8 mouse cellular contexts compared by ENCODE assay signal in genomic region chr11:59965227-59966101, GRCm38 (mm10). TPM values are rescaled to one million over a fixed set of nuclear protein-coding genes. Genes with fewer than 3 reads are reported as not detected.
DNase-seq lines count a peak whose midpoint lies in the region; ATAC-seq and TF ChIP-seq lines count a peak whose summit lies in the region.

No protein-coding gene starts in this region.

- DNase-seq in B cell, adult 2 months: peak; percentile 76 to 79
- DNase-seq in kidney, postnatal 0 days (ENCODE audit: low spot score): peak; percentile 86
- no peak for DNase-seq in liver, adult 2 months (ENCODE audit: extremely low read depth, low read depth, low spot score)
- DNase-seq in spleen, postnatal 14 days (ENCODE audit: low spot score in 2 of 2): peak; percentile 51 to 63

- peaks cover 22% of the 10 kb centered on the region for H3K36me3 ChIP-seq in erythroblast, embryonic 14.5 days (ENCODE audit: control insufficient read depth)
- peaks cover 23% of the 10 kb centered on the region for H3K36me3 ChIP-seq in heart, embryonic 13.5 days
- H3K36me3 ChIP-seq in kidney, postnatal 0 days (ENCODE audit: insufficient read depth, low read length): peaks cover 15% of the 10 kb centered on the region
- H3K36me3 ChIP-seq in liver, adult 2 months (ENCODE audit: control insufficient read depth, insufficient read depth, low read length): no peaks in the 10 kb centered on the region

- H3K27ac ChIP-seq in bone marrow macrophage, adult 2 months (ENCODE audit: insufficient read depth, low read depth, low read length): no peak overlapping the region
- H3K27ac ChIP-seq in heart, embryonic 13.5 days (replicated peaks): peak overlapping the region; percentile 87
- peak overlapping the region; percentile 74 for H3K27ac ChIP-seq in kidney, postnatal 0 days
- 0 out of 2 replicates have a peak overlapping the region, but pooled peaks have one; percentile 30 for H3K27ac ChIP-seq in liver, adult 2 months (replicated peaks; ENCODE audit: insufficient read depth, low read depth, low read length)

- ATAC-seq in heart, embryonic 13.5 days (ENCODE audit: extremely low read depth, insufficient number of reproducible peaks, low FRiP score, low TSS enrichment): 0 out of 2 replicates have a peak, but pooled peaks have one; percentile 18
- peak; percentile 66 for ATAC-seq in kidney, postnatal 0 days (replicated peaks; ENCODE audit: low FRiP score, low read depth)
- peak; percentile 76 for ATAC-seq in monocyte, adult 5-6 weeks (replicated peaks; ENCODE audit: insufficient number of reproducible peaks, low FRiP score, low TSS enrichment, poor library complexity, severe bottlenecking)

- peaks cover 7% of the 10 kb centered on the region for H3K4me1 ChIP-seq in bone marrow macrophage, adult 2 months (ENCODE audit: control insufficient read depth, insufficient read depth, low read length)
- H3K4me1 ChIP-seq in erythroblast, embryonic 14.5 days (ENCODE audit: control insufficient read depth): peaks cover 28% of the 10 kb centered on the region
- H3K4me1 ChIP-seq in heart, embryonic 13.5 days: peaks cover 54% of the 10 kb centered on the region
- H3K4me1 ChIP-seq in kidney, postnatal 0 days (replicated peaks; ENCODE audit: insufficient read depth, low read length): peaks cover 20% of the 10 kb centered on the region
- no peaks in the 10 kb centered on the region; the same call in 1 of the 2 replicates for H3K4me1 ChIP-seq in liver, adult 2 months (ENCODE audit: control insufficient read depth, insufficient read depth, low read length)

- peaks cover 5% of the 10 kb centered on the region; the same call in 1 of the 2 replicates for H3K9me3 ChIP-seq in erythroblast, embryonic 14.5 days (ENCODE audit: control insufficient read depth, low read length)
- H3K9me3 ChIP-seq in heart, embryonic 13.5 days: no peaks in the 10 kb centered on the region
- H3K9me3 ChIP-seq in kidney, postnatal 0 days (replicated peaks; ENCODE audit: low read length): no peaks in the 10 kb centered on the region

- H3K4me3 ChIP-seq in bone marrow macrophage, adult 2 months (ENCODE audit: insufficient read depth, low read length): peak overlapping the region; percentile 66
- H3K4me3 ChIP-seq in erythroblast, embryonic 14.5 days (replicated peaks): peak overlapping the region; percentile 61
- H3K4me3 ChIP-seq in heart, embryonic 13.5 days: peak overlapping the region; percentile 57
- peak overlapping the region; percentile 48 for H3K4me3 ChIP-seq in kidney, postnatal 0 days (replicated peaks; ENCODE audit: low read depth, low read length)
- H3K4me3 ChIP-seq in liver, adult 2 months (ENCODE audit: insufficient read depth, low read depth, low read length): peak overlapping the region; percentile 50

- peak overlapping the region; percentile 77 for H3K9ac ChIP-seq in heart, embryonic 13.5 days
- peak overlapping the region; percentile 57; the same call in 1 of the 2 replicates for H3K9ac ChIP-seq in kidney, postnatal 0 days (ENCODE audit: low read depth, low read length)
- H3K9ac ChIP-seq in liver, adult 2 months (ENCODE audit: low read depth, low read length): peak overlapping the region; percentile 68

- peak; percentile 85 for TF ChIP-seq CTCF in bone marrow macrophage, adult 2 months (IDR thresholded peaks at IDR 0.05; ENCODE audit: low read depth, low read length)
- peak; percentile 95 for TF ChIP-seq CTCF in kidney, postnatal 0 days (IDR thresholded peaks at IDR 0.05; ENCODE audit: low read depth)
- TF ChIP-seq CTCF in liver, adult 2 months (IDR thresholded peaks at IDR 0.05; ENCODE audit: low read depth, low read length): peak; percentile 92

- 31% methylated on average over 25 of the region's 25 CpGs for WGBS in heart, embryonic 13.5 days
- 20% methylated on average over 25 of the region's 25 CpGs for WGBS in kidney, postnatal 0 days
- WGBS in liver, adult 2 months: 9% methylated on average over 25 of the region's 25 CpGs

- H3K27me3 ChIP-seq in erythroblast, embryonic 14.5 days (ENCODE audit: control insufficient read depth): peaks cover 41% of the 10 kb centered on the region
- peaks cover 13% of the 10 kb centered on the region; the same call in 1 of the 2 replicates for H3K27me3 ChIP-seq in heart, embryonic 13.5 days (replicated peaks)
- H3K27me3 ChIP-seq in kidney, postnatal 0 days (ENCODE audit: insufficient read depth, low read length): no peaks in the 10 kb centered on the region
- H3K27me3 ChIP-seq in liver, adult 2 months (ENCODE audit: control insufficient read depth, insufficient read depth, low read length): no peaks in the 10 kb centered on the region

- no peaks in the 10 kb centered on the region for H3K79me2 ChIP-seq in liver, adult 2 months (ENCODE audit: control insufficient read depth, insufficient read depth, low read length)

- H3K4me2 ChIP-seq in heart, embryonic 13.5 days: peak overlapping the region; percentile 80
- peak overlapping the region; percentile 92 for H3K4me2 ChIP-seq in kidney, postnatal 0 days (ENCODE audit: low read length)

- no peak for TF ChIP-seq POLR2A in bone marrow macrophage, adult 2 months (IDR thresholded peaks at IDR 0.05; ENCODE audit: borderline replicate concordance, low read depth, low read length)
- no peak for TF ChIP-seq POLR2A in liver, adult 2 months (IDR thresholded peaks at IDR 0.05; ENCODE audit: extremely low read depth, insufficient read depth, low read length)

RNA-seq across cellular contexts. Expression of gene Rasd1, which starts 0.7 kb away (rescaled TPM):
- polyA plus RNA-seq in bone marrow macrophage, adult 2 months (2012; ENCODE audit: insufficient read depth, insufficient read length, missing spikeins): not detected in 2 replicates
- polyA plus RNA-seq in erythroblast, embryonic 14.5 days (2012): not detected in 2 replicates
- 8.0 and 8.3 TPM in 2 replicates for polyA plus RNA-seq in heart, embryonic 13.5 days (2015; fragmentation: Nextera tagmentation; extraction: Ambion mirVana)
- 7.4 and 7.9 TPM in 2 replicates for polyA plus RNA-seq in kidney, postnatal 0 days (2015; fragmentation: Nextera tagmentation; extraction: Ambion mirVana)
- total RNA-seq in liver, adult 2 months (2014; rRNA removed): 0.13 and 0.18 TPM in 2 replicates
- 0.15 TPM in 2 replicates for polyA plus RNA-seq in liver, adult 2 months (2012; rRNA removed)
- 1.2 TPM in 1 of 3 replicates, not detected in the others for total RNA-seq in monocyte, adult 5-6 weeks (2017)

RNA-seq across cellular contexts. Expression of gene Med9, which starts 17.5 kb away (rescaled TPM):
- 15.9 and 18.4 TPM in 2 replicates for polyA plus RNA-seq in bone marrow macrophage, adult 2 months (2012; ENCODE audit: insufficient read depth, insufficient read length, missing spikeins)
- polyA plus RNA-seq in erythroblast, embryonic 14.5 days (2012): 4.1 and 5.4 TPM in 2 replicates
- 42.6 and 48.2 TPM in 2 replicates for polyA plus RNA-seq in heart, embryonic 13.5 days (2015; fragmentation: Nextera tagmentation; extraction: Ambion mirVana)
- polyA plus RNA-seq in kidney, postnatal 0 days (2015; fragmentation: Nextera tagmentation; extraction: Ambion mirVana): 38.9 and 40.2 TPM in 2 replicates
- total RNA-seq in liver, adult 2 months (2014; rRNA removed): 4.2 and 4.4 TPM in 2 replicates
- polyA plus RNA-seq in liver, adult 2 months (2012; rRNA removed): 7.3 and 7.8 TPM in 2 replicates
- total RNA-seq in monocyte, adult 5-6 weeks (2017): 3.5 to 4.9 TPM (median 4.6 TPM) in 3 replicates

Comparison
In these comparisons a context has a peak if more than half of its experiments do, and no peak if none do; other contexts are left out.
1. ATAC-seq: peak in every context shown above with its lines; median percentile 76 in monocyte, adult 5-6 weeks; 66 in kidney, postnatal 0 days; 18 in heart, embryonic 13.5 days.